Mouse (Mus musculus): ENCODE measurements around the gene Sephs2.

Sephs2 gene

DNA sequence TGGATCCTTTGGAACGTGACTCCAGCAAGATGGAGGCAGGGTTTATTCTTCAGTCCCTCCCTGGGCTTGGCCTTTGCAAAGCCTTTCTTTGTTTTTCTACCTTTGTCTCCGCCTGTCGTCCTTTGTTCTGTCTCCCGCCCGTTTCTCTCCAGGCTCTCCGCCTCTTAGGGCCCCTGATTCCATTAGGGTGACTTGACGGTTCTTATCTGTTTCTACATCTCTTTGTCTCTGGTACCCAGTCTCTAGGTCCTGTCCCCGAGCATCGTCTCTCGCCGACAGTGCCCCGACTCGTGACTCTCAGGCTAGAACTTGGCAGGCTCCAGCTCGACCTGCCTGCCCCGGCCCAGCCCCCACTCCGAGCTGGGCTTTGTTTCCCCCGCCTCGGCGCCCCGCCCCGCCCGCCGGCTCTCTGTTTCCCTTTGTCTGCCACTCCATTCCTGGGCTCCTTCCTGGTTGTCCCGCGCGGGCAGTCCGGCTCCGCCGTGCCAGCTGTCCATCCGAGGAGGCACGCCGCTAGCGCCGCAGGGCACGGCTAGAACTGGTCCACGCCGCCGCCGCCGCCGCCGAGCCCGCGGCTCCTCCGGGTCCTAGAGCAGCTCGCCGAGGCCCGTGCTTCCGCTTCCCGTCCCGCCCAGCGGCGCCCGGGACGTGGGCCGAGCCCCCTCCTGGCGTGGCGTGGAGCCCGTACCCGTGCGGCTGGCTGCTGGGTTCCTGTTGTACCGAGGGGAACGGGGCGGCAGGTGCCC, 41.1 kb downstream of the Sephs2 start, which contains the start of the genes Zfp553 and Sept1:
Gene Zfp553, plus strand, starts transcription at position 440 of the 746 bp plus-strand sequence.
Gene Sept1, minus strand, starts transcription at position 509 of the 746 bp plus-strand sequence.
- peak; percentile 94 for DNase-seq

DNA sequence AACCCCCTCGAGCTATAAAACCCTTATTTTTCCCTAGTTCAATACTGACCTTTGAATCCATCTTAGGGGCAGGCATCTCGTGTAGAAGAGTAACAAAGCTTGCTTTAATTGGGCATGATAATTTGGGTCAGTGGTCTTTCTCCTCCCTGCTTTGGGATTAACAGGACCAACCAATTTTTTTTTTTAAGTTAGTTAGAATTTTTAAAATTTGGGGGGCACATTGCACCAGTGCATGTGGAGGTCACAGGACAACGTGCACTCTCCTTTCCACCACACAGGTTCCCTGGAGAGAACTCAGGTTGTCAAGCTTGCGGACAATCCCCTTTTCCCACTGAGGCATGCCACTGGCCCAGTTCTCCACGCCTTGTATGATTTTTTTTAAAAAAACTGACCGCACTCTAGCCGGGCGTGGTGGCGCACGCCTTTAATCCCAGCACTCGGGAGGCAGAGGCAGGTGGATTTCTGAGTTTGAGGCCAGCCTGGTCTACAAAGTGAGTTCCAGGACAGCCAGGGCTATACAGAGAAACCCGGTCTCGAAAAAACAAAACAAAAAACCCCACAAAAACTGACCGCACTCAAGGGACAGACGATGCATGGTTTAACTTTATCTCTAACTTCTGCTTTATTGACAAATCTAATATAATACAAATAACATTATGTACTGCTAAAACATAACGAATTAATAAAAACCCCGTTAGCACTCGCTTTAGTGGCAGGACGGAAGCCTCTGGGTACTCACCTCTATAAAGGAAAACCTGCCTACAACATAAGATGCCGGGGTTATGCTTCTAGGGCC, 41.8 kb downstream of the Sephs2 start:
- peak; percentile 20 for DNase-seq

DNA sequence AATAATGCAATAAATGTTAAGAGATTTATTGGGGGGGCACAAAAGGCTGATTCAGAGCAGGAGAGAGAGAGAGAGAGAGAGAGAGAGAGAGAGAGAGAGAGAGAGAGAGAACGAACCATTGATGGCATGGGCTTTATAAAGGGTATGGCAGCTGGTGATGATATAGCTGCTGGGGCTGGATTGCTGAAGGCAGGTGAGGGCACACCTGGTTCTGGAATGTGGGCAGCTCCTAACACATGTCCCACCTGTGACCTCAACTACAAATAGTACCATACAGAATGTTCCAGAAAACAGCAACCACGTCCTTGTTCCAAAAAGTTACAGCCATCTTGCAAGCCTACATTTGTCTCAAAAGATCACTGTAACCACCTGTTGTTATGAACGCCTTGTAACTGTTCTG, 42.5 kb downstream of the Sephs2 start:
- no peak for DNase-seq

DNA sequence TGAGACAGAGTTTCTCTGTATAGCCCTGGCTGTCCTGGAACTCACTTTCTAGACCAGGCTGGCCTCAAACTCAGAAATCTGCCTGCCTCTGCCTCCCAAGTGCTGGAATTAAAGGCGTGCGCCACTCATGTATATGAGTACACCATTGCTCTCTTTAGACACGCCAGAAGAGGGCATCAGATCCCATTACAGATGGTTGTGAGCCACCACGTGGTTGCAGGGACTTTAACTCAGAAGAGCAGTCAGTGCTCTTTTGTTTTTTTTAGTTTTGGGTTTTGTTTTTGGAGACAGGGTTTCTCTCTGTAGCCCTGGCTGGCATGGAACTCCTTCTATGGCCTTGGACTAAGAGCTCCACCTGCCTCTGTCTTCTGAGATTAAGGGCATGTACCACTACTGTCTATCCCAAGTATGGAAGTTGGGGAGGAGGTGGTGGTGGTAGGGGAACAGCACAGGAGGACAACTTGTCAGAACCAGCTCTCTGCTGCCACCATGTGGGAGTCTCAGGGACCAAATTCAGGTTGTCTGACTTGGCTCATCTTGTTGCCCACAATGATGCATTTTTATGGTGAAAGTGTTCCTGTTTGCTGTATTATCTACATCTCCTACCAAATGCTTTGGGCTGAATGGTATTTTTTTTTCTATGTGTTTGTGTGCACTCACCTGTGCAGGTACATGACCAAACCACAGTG, 45.1 kb downstream of the Sephs2 start:
- peak; percentile 74 for DNase-seq

DNA sequence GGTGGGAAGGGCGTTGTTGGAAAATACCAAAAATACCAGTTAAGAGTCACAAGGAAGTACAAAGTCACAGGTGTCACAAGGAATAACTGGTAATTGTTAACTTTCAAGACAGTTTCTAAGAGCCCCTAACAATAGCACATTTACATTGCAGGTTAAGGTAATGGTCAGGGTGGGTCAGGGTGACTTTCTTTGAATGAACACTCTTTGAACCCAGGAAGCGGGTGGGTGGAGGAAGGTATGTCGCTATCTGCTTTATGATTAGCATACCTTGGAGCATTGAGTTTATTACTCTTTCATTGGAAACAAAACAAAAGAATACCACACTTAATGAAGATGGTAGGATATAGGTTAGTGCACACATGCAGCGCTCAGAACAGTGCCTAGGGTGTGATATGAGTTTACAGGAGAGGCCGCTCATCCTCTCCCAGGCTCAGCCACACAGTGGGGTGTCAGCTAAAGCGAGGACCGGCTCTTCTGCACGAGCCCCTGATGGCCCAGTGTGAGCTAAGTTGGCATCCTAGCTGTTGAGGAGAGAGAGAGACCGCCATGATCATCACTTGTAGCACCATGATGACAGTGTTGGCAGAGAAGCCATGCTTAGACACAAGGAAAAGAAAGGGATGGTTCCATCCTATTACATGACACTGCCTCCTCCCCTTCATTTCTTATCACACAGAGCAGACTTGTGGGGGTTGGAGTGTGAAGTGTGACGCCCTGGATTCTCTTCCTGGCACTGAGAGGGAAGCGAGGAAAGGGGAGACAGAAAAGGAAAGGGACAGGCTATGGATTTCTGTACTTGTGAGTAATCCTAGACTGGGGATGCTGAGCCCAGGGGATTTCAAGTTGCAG, 48.5 kb downstream of the Sephs2 start:
- DNase-seq = no peak

DNA sequence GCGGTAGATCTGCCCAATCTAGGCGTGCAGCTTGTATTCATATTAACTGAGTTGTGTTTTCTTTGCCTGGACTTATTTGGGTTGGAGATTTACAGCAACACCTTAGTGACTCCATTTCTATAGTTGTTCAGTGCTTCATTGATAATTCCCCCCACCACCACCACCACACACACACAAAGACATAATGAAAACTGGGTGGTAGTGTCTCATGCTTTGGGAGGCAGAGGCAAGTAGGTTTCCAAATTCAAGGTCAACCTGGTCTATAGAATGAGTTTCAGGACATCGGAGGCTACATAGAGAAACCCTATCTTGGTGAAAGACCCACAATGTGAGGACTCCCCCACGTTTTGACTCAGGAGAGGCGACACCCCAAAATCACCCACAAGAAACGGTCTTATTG, 49.2 kb downstream of the Sephs2 start:
- no peak for DNase-seq

DNA sequence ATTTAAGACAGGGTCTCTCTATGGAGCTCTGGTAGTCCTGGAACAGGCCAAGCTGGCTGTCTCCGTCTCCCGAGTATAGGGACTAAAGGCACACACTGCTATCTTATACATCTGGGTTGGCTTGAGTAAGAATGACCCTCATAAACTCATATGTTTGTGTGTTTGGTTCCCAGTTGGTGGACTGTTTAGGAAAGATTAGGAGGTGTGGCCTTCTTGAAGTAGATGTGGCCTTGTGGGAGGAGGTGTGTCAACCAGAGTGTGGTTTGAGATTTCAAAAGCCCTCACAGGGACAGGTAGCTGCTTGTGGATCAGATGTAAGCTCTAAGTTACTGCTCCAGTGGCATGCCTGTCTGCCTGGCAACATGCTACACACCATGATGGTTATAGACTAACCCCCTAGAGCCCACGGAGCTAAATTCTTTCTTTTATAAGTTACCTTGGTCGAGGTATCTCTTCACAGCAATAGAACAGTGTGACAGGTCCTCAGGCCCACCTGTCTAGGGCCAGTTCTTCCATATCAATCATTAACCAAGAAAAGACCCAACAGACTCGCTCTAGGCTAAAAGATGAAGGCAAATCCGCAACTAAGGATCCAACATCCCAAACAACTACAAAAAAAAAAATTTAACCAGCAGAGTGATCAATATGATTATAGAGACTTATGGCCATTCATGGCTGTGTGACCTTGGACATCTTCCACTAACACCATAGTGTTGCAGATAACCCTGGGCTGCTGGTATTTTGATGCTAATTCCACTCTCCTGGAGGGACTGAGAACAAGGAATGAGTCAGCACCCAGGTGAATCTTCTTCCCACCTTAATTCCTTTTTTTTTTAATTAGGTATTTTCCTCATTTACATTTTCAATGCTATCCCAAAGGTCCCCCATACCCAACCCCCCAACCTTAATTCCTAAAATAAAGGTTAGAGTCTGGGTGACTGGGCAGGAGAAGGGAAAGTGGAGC, 50.1 kb downstream of the Sephs2 start:
- DNase-seq = no peak

DNA sequence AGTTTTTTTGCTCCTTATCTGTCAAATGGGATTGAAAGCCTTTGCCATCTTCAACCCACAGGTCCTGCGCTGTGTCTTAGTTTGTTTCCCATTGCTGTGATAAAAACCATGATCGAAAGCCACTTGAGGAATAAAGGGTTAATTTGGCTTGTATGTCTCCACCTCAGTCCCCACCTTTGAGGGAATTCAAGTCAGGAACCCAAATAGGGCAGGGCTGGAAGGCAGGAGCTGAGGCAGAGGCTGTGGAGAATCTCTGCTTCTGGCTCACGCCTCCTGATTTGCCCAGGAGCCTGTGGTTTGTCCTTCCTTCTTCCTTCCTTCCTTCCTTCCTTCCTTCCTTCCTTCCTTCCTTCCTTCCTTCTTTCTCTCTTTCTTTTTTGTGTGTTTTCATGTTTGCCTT, 50.7 kb downstream of the Sephs2 start:
- no peak for DNase-seq

All from embryo, embryonic 11 days (tissue).